Mouse (Mus musculus) brain, adult 2 months (tissue): ENCODE results near the gene Ube2d2b.
A peak's percentile ranks its signal among the peaks of the same experiment; 100 is the strongest.

Experiments
- DNase-seq: peaks from one replicate; pipeline ENCODE4 v3.0.0; 2011; ENCODE audit warnings: low read depth, low spot score

The Ube2d2b gene

GRCm38 (mm10) chr5:107854556-107854955, 24.7 kb downstream of the Ube2d2b start:
- no peak for DNase-seq

GRCm38 (mm10) chr5:107855546-107855945, 25.6 kb downstream of the Ube2d2b start:
- DNase-seq, result no peak

- DNase-seq, result no peak
Measured at GRCm38 (mm10) chr5:107858963-107859362, 29.1 kb downstream of the Ube2d2b start.

GRCm38 (mm10) chr5:107863971-107864370, 34.1 kb downstream of the Ube2d2b start:
- no peak for DNase-seq

GRCm38 (mm10) chr5:107866127-107867126, 36.5 kb downstream of the Ube2d2b start:
- DNase-seq, result no peak

- peak; percentile 70 for DNase-seq
Measured at GRCm38 (mm10) chr5:107867970-107868904, 38.3 kb downstream of the Ube2d2b start.

- DNase-seq, result peak; percentile 95
Measured at GRCm38 (mm10) chr5:107868905-107869424, 39.1 kb downstream of the Ube2d2b start.

- DNase-seq, result no peak
Measured at GRCm38 (mm10) chr5:107869701-107870100, 39.8 kb downstream of the Ube2d2b start.

GRCm38 (mm10) chr5:107873330-107873729, 43.4 kb downstream of the Ube2d2b start:
- DNase-seq, result no peak

- DNase-seq, result peak; percentile 65
Measured at GRCm38 (mm10) chr5:107873886-107874302, 44.0 kb downstream of the Ube2d2b start.

GRCm38 (mm10) chr5:107874561-107875260, 44.8 kb downstream of the Ube2d2b start, which contains the start of gene Evi5:
Gene Evi5 (minus strand): TSS chr5:107875107.
- DNase-seq, result peak; percentile 59

GRCm38 (mm10) chr5:107875261-107875611, 45.3 kb downstream of the Ube2d2b start:
- no peak for DNase-seq

GRCm38 (mm10) chr5:107877053-107877452, 47.2 kb downstream of the Ube2d2b start:
- DNase-seq, result no peak

- DNase-seq, result no peak
Measured at GRCm38 (mm10) chr5:107880710-107881109, 50.8 kb downstream of the Ube2d2b start.
